Mouse (Mus musculus): ENCODE data around the gene Nod1.

DNA sequence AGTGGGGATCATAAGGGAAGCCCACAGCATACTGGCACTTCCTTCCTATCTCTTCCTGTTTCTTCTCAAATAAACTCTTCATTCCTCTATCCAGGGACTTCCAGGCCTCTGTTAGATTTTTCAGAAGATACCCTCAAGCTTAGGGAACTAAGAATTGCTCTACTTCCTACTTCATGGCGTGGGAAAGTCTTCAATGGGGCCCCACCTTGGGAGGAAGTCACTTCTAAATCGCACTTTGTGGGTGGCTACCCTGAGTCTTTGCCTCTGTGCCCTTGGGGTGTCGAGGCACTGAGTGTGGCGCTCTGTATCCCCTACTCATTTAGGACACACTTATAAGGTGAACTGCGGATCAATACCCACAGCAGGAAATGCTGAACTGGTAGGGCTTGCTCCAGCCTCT is 23.7 kb downstream of the Nod1 start:
- TF ChIP-seq POLR2A (IDR thresholded peaks at IDR 0.05; ENCODE audit: borderline replicate concordance, control insufficient read depth, low read depth, low read length) (no peak), CTCF (IDR thresholded peaks at IDR 0.05; ENCODE audit: control insufficient read depth, insufficient read depth, low read length) (no peak)
